Mouse (Mus musculus) left cerebral cortex, adult 9 months (tissue): ENCODE results near the gene Ccdc125.
"Not testable (repeated sequence)": the region's sequence is repeated elsewhere in the genome, so short reads cannot be mapped to it uniquely, and the experiment has no call there.

Experiments used
- DNase-seq, 2 experiments: peaks; one replicate each; pipeline ENCODE4 v3.0.0; 2022; ENCODE audit warnings: low spot score in 2 of 2

Ccdc125 gene

GRCm38 (mm10) chr13:100715467-100715866 lies 46.0 kb downstream of the Ccdc125 start:
- DNase-seq = no peak

- no peak for DNase-seq
Observed at GRCm38 (mm10) chr13:100721656-100722055, 52.1 kb downstream of the Ccdc125 start.

- DNase-seq = no peak
Observed at GRCm38 (mm10) chr13:100724051-100724754, 54.7 kb downstream of the Ccdc125 start.

- no peak for DNase-seq
Observed at GRCm38 (mm10) chr13:100725194-100725593, 55.7 kb downstream of the Ccdc125 start.

- no peak for DNase-seq
Observed at GRCm38 (mm10) chr13:100728086-100728485, 58.6 kb downstream of the Ccdc125 start.

GRCm38 (mm10) chr13:100728530-100728929 lies 59.0 kb downstream of the Ccdc125 start:
- not testable (repeated sequence) for DNase-seq

- peak in 1 of 2 experiments; percentile 5 for DNase-seq
Observed at GRCm38 (mm10) chr13:100730153-100730860, 60.8 kb downstream of the Ccdc125 start.

GRCm38 (mm10) chr13:100730861-100731176 lies 61.3 kb downstream of the Ccdc125 start, which contains the start of gene Cdk7:
Gene Cdk7 (minus strand): TSS chr13:100730939.
- peak; percentile 82 to 92 for DNase-seq

- DNase-seq = not testable (repeated sequence)
Observed at GRCm38 (mm10) chr13:100731462-100732046, 62.0 kb downstream of the Ccdc125 start.

GRCm38 (mm10) chr13:100732756-100733155 lies 63.2 kb downstream of the Ccdc125 start:
- no peak for DNase-seq

GRCm38 (mm10) chr13:100742831-100743230 lies 73.3 kb downstream of the Ccdc125 start:
- DNase-seq = no peak

GRCm38 (mm10) chr13:100743346-100744035 lies 74.0 kb downstream of the Ccdc125 start:
- no peak for DNase-seq

- peak; percentile 86 to 93 for DNase-seq
Observed at GRCm38 (mm10) chr13:100744036-100744744, 74.7 kb downstream of the Ccdc125 start, which contains the start of gene Mrps36. Gene Mrps36 (minus strand): TSS chr13:100744659.

GRCm38 (mm10) chr13:100746090-100746489 lies 76.6 kb downstream of the Ccdc125 start:
- peak; percentile 39 to 60 for DNase-seq
